Comparison of ENCODE assay signal across 16 mouse cellular contexts in genomic region chr4:107021464-107021863, GRCm38 (mm10). TPM values are rescaled to one million over a fixed set of nuclear protein-coding genes. Genes with fewer than 3 reads are reported as not detected.
A peak's percentile ranks its signal among the peaks of the same experiment; 100 is the strongest.
DNase-seq lines count a peak whose midpoint lies in the region; ATAC-seq and TF ChIP-seq lines count a peak whose summit lies in the region.
"Had no signal": no experiment of that assay in that cellular context is flagged by ENCODE, and none has a peak within 500 bp of the region (broad histone marks: within the 10 kb centered on the region; RNA-seq: fewer than 3 reads in every experiment).

No protein-coding gene starts in this region.

- H3K4me2 ChIP-seq in forebrain, embryonic 12.5 days, result no peak overlapping the region
- H3K4me2 ChIP-seq in forebrain, embryonic 11.5 days (ENCODE audit: low read depth, low read length, severe bottlenecking), result no peak overlapping the region
- no peak overlapping the region for H3K4me2 ChIP-seq in liver, postnatal 0 days (ENCODE audit: low read depth, low read length)
- H3K4me2 ChIP-seq in liver, embryonic 11.5 days, result no peak overlapping the region
- H3K4me2 ChIP-seq in midbrain, postnatal 0 days (ENCODE audit: low read depth, low read length, poor library complexity, severe bottlenecking), result no peak overlapping the region
- H3K4me2 ChIP-seq: limb, embryonic 13.5 days had no signal

- peak; percentile 5; the same call in 1 of the 2 replicates for TF ChIP-seq CTCF in liver, postnatal 0 days (IDR thresholded peaks at IDR 0.05; ENCODE audit: low read depth)
- TF ChIP-seq CTCF in brain, embryonic 14.5 days (IDR thresholded peaks at IDR 0.05; ENCODE audit: borderline replicate concordance, extremely low read depth, insufficient read depth, insufficient read length), result peak; percentile 3; the same call in 1 of the 2 replicates
- peak; percentile 35 for TF ChIP-seq CTCF in midbrain, postnatal 0 days (IDR thresholded peaks at IDR 0.05)
- TF ChIP-seq CTCF in kidney, adult 2 months (conservative IDR thresholded peaks at IDR 0.05; ENCODE audit: insufficient read depth, insufficient read length, low read depth, low read length), result no peak

- TF ChIP-seq EP300 in liver, postnatal 0 days (IDR thresholded peaks at IDR 0.05; ENCODE audit: low read depth), result no peak

- ATAC-seq in forebrain, embryonic 12.5 days (ENCODE audit: low FRiP score), result no peak
- ATAC-seq in forebrain, embryonic 11.5 days (replicated peaks; ENCODE audit: low FRiP score), result no peak
- ATAC-seq in liver, postnatal 0 days, result no peak
- ATAC-seq in liver, embryonic 11.5 days (replicated peaks; ENCODE audit: low FRiP score), result no peak
- no peak for ATAC-seq in midbrain, postnatal 0 days (ENCODE audit: low FRiP score)

- no peak overlapping the region for H3K4me3 ChIP-seq in forebrain, embryonic 12.5 days (replicated peaks)
- H3K4me3 ChIP-seq in forebrain, embryonic 11.5 days (ENCODE audit: low read depth, low read length), result no peak overlapping the region
- H3K4me3 ChIP-seq in liver, postnatal 0 days (ENCODE audit: low read depth, low read length), result no peak overlapping the region
- no peak overlapping the region for H3K4me3 ChIP-seq in liver, embryonic 11.5 days (ENCODE audit: low read depth, low read length)
- H3K4me3 ChIP-seq in midbrain, postnatal 0 days (ENCODE audit: low read depth, low read length), result no peak overlapping the region
- no peak overlapping the region for H3K4me3 ChIP-seq in kidney, adult 2 months (ENCODE audit: insufficient read depth, low read depth, low read length)
- H3K4me3 ChIP-seq: erythroblast, embryonic 14.5 days; left cerebral cortex, adult 2 months; limb, embryonic 13.5 days had no signal

- no peaks in the 10 kb centered on the region for H3K9me3 ChIP-seq in forebrain, embryonic 12.5 days
- H3K9me3 ChIP-seq in forebrain, embryonic 11.5 days (ENCODE audit: control insufficient read depth, low read length), result no peaks in the 10 kb centered on the region
- no peaks in the 10 kb centered on the region for H3K9me3 ChIP-seq in liver, postnatal 0 days (ENCODE audit: low read length)
- no peaks in the 10 kb centered on the region for H3K9me3 ChIP-seq in liver, embryonic 11.5 days (ENCODE audit: control insufficient read depth, low read length)
- H3K9me3 ChIP-seq in midbrain, postnatal 0 days (ENCODE audit: low read length), result no peaks in the 10 kb centered on the region
- H3K9me3 ChIP-seq: limb, embryonic 13.5 days had no signal

- peaks cover 11% of the 10 kb centered on the region for H3K27me3 ChIP-seq in forebrain, embryonic 12.5 days
- no peaks in the 10 kb centered on the region for H3K27me3 ChIP-seq in forebrain, embryonic 11.5 days (ENCODE audit: control insufficient read depth, insufficient read depth, low read length)
- no peaks in the 10 kb centered on the region for H3K27me3 ChIP-seq in liver, postnatal 0 days (ENCODE audit: insufficient read depth, low read length)
- no peaks in the 10 kb centered on the region for H3K27me3 ChIP-seq in liver, embryonic 11.5 days (replicated peaks; ENCODE audit: control insufficient read depth, insufficient read depth, low read length)
- no peaks in the 10 kb centered on the region for H3K27me3 ChIP-seq in midbrain, postnatal 0 days (ENCODE audit: insufficient read depth, low read length)
- H3K27me3 ChIP-seq in kidney, adult 2 months (replicated peaks; ENCODE audit: control insufficient read depth, insufficient read depth, low read length), result no peaks in the 10 kb centered on the region
- H3K27me3 ChIP-seq: limb, embryonic 13.5 days had no signal

- WGBS in forebrain, embryonic 12.5 days, result 57% methylated on average over 3 of the region's 3 CpGs
- WGBS in forebrain, embryonic 11.5 days, result 75% methylated on average over 3 of the region's 3 CpGs
- WGBS in liver, postnatal 0 days (ENCODE audit: insufficient replicate concordance), result 82% methylated on average over 3 of the region's 3 CpGs
- 70% methylated on average over 3 of the region's 3 CpGs for WGBS in liver, embryonic 11.5 days
- 55% methylated on average over 3 of the region's 3 CpGs for WGBS in midbrain, postnatal 0 days
- 79% methylated on average over 3 of the region's 3 CpGs for WGBS in kidney, adult 2 months

- TF ChIP-seq POLR2A in brain, embryonic 14.5 days (IDR thresholded peaks at IDR 0.05; ENCODE audit: borderline replicate concordance, extremely low read depth, insufficient read depth, insufficient read length, poor library complexity, severe bottlenecking), result no peak
- no peak for TF ChIP-seq POLR2A in kidney, adult 2 months (IDR thresholded peaks at IDR 0.05; ENCODE audit: low read depth, low read length)

- H3K9ac ChIP-seq in forebrain, embryonic 12.5 days, result no peak overlapping the region
- no peak overlapping the region for H3K9ac ChIP-seq in forebrain, embryonic 11.5 days (ENCODE audit: low read length)
- no peak overlapping the region for H3K9ac ChIP-seq in liver, postnatal 0 days (replicated peaks)
- no peak overlapping the region for H3K9ac ChIP-seq in liver, embryonic 11.5 days (ENCODE audit: low read depth, low read length)
- no peak overlapping the region for H3K9ac ChIP-seq in midbrain, postnatal 0 days (replicated peaks; ENCODE audit: low read length, poor library complexity, severe bottlenecking)
- H3K9ac ChIP-seq: limb, embryonic 13.5 days had no signal

- no peak for DNase-seq in forebrain, embryonic 11.5 days (ENCODE audit: low spot score)
- DNase-seq in liver, postnatal 0 days, result no peak
- DNase-seq in liver, embryonic 11.5 days (ENCODE audit: low spot score), result no peak
- no peak for DNase-seq in brain, embryonic 14.5 days (ENCODE audit: low read depth)
- DNase-seq in midbrain, postnatal 0 days (ENCODE audit: low spot score), result no peak
- no peak for DNase-seq in kidney, adult 2 months
- DNase-seq in ovary, postnatal 14 days (ENCODE audit: low spot score), result no peak
- DNase-seq: adrenal gland, postnatal 10 days; B cell, adult 2 months; cerebellum, adult 9-11 months; lung, adult 2 months; thymus, adult 18-20 months had no signal

- H3K36me3 ChIP-seq in forebrain, embryonic 12.5 days (replicated peaks), result peaks cover under 1% of the 10 kb centered on the region; the same call in 1 of the 2 replicates
- H3K36me3 ChIP-seq in forebrain, embryonic 11.5 days (ENCODE audit: control insufficient read depth, insufficient read depth, low read length), result no peaks in the 10 kb centered on the region
- H3K36me3 ChIP-seq in liver, postnatal 0 days (replicated peaks; ENCODE audit: insufficient read depth, low read length), result no peaks in the 10 kb centered on the region
- no peaks in the 10 kb centered on the region; the same call in 1 of the 2 replicates for H3K36me3 ChIP-seq in liver, embryonic 11.5 days (ENCODE audit: control insufficient read depth, insufficient read depth, low read length)
- no peaks in the 10 kb centered on the region for H3K36me3 ChIP-seq in midbrain, postnatal 0 days (ENCODE audit: insufficient read depth, low read length)
- H3K36me3 ChIP-seq in kidney, adult 2 months (ENCODE audit: control insufficient read depth, insufficient read depth, low read length), result no peaks in the 10 kb centered on the region

- H3K4me1 ChIP-seq in forebrain, embryonic 12.5 days, result peaks cover 89% of the 10 kb centered on the region
- H3K4me1 ChIP-seq in forebrain, embryonic 11.5 days (replicated peaks; ENCODE audit: control insufficient read depth, insufficient read depth, low read length), result peaks cover 27% of the 10 kb centered on the region
- H3K4me1 ChIP-seq in liver, postnatal 0 days (ENCODE audit: insufficient read depth), result peaks cover 16% of the 10 kb centered on the region; the same call in 1 of the 2 replicates
- peaks cover 18% of the 10 kb centered on the region for H3K4me1 ChIP-seq in liver, embryonic 11.5 days (replicated peaks; ENCODE audit: control insufficient read depth, insufficient read depth, low read length)
- peaks cover 23% of the 10 kb centered on the region for H3K4me1 ChIP-seq in midbrain, postnatal 0 days (ENCODE audit: insufficient read depth, low read length)
- H3K4me1 ChIP-seq in kidney, adult 2 months (ENCODE audit: control insufficient read depth, insufficient read depth, low read length), result peaks cover 31% of the 10 kb centered on the region

- peak overlapping the region; percentile 9 for H3K27ac ChIP-seq in forebrain, embryonic 12.5 days
- H3K27ac ChIP-seq in forebrain, embryonic 11.5 days (ENCODE audit: low read depth, low read length), result no peak overlapping the region
- no peak overlapping the region for H3K27ac ChIP-seq in liver, postnatal 0 days (ENCODE audit: low read depth)
- H3K27ac ChIP-seq in liver, embryonic 11.5 days (ENCODE audit: low read depth, low read length), result no peak overlapping the region
- no peak overlapping the region for H3K27ac ChIP-seq in midbrain, postnatal 0 days (ENCODE audit: low read depth, low read length)
- no peak overlapping the region for H3K27ac ChIP-seq in kidney, adult 2 months (ENCODE audit: insufficient read depth, low read depth, low read length)
- H3K27ac ChIP-seq: left cerebral cortex, adult 2 months; limb, embryonic 13.5 days had no signal

RNA-seq across cellular contexts. Expression of gene Mrpl37, which starts 45.2 kb away (rescaled TPM):
- 81.5 and 83.2 TPM in 2 replicates for polyA plus RNA-seq in forebrain, embryonic 12.5 days (2016; fragmentation: Nextera tagmentation; extraction: Ambion mirVana)
- 108 and 121 TPM in 2 replicates for polyA plus RNA-seq in forebrain, embryonic 11.5 days (2014; fragmentation: Nextera tagmentation; extraction: Ambion mirVana)
- 36.2 and 38.6 TPM in 2 replicates for polyA plus RNA-seq in liver, postnatal 0 days (2015; fragmentation: Nextera tagmentation; extraction: Ambion mirVana)
- 122 and 128 TPM in 2 replicates for polyA plus RNA-seq in liver, embryonic 11.5 days (2014; fragmentation: Nextera tagmentation; extraction: Ambion mirVana)
- 88.1 and 114 TPM in 2 replicates for polyA plus RNA-seq in brain, embryonic 14.5 days (2012; rRNA removed)
- 51.7 and 53.3 TPM in 2 replicates for total RNA-seq in midbrain, postnatal 0 days (2014; rRNA removed)
- polyA plus RNA-seq in midbrain, postnatal 0 days (2015; fragmentation: Nextera tagmentation; extraction: Ambion mirVana), result 71.5 and 76.7 TPM in 2 replicates
- 111 and 118 TPM in 2 replicates for polyA plus RNA-seq in kidney, adult 2 months (2012; rRNA removed)

RNA-seq across cellular contexts. Expression of gene Cyb5rl, which starts 45.3 kb away (rescaled TPM):
- polyA plus RNA-seq in forebrain, embryonic 12.5 days (2016; fragmentation: Nextera tagmentation; extraction: Ambion mirVana), result 6.0 and 7.0 TPM in 2 replicates
- 5.2 and 6.9 TPM in 2 replicates for polyA plus RNA-seq in forebrain, embryonic 11.5 days (2014; fragmentation: Nextera tagmentation; extraction: Ambion mirVana)
- polyA plus RNA-seq in liver, postnatal 0 days (2015; fragmentation: Nextera tagmentation; extraction: Ambion mirVana), result 2.8 and 3.1 TPM in 2 replicates
- 5.7 and 5.9 TPM in 2 replicates for polyA plus RNA-seq in liver, embryonic 11.5 days (2014; fragmentation: Nextera tagmentation; extraction: Ambion mirVana)
- polyA plus RNA-seq in brain, embryonic 14.5 days (2012; rRNA removed), result 3.7 and 4.5 TPM in 2 replicates
- total RNA-seq in midbrain, postnatal 0 days (2014; rRNA removed), result 5.1 and 20.5 TPM in 2 replicates
- 4.6 and 5.6 TPM in 2 replicates for polyA plus RNA-seq in midbrain, postnatal 0 days (2015; fragmentation: Nextera tagmentation; extraction: Ambion mirVana)
- 19.0 and 21.7 TPM in 2 replicates for polyA plus RNA-seq in kidney, adult 2 months (2012; rRNA removed)
